Mouse (Mus musculus) lung, postnatal 36 days (tissue): ENCODE data around the gene Ckap4.
"Not testable (repeated sequence)": the region's sequence is repeated elsewhere in the genome, so short reads cannot be mapped to it uniquely, and the experiment has no call there.

Experiments
- DNase-seq: peaks from one replicate; pipeline ENCODE4 v3.0.0; 2022; ENCODE audit warnings: mixed read lengths

Gene Ckap4

GRCm38 (mm10) chr10:84549146-84549919 is 15.5 kb upstream of the Ckap4 start:
- DNase-seq: no peak

DNA sequence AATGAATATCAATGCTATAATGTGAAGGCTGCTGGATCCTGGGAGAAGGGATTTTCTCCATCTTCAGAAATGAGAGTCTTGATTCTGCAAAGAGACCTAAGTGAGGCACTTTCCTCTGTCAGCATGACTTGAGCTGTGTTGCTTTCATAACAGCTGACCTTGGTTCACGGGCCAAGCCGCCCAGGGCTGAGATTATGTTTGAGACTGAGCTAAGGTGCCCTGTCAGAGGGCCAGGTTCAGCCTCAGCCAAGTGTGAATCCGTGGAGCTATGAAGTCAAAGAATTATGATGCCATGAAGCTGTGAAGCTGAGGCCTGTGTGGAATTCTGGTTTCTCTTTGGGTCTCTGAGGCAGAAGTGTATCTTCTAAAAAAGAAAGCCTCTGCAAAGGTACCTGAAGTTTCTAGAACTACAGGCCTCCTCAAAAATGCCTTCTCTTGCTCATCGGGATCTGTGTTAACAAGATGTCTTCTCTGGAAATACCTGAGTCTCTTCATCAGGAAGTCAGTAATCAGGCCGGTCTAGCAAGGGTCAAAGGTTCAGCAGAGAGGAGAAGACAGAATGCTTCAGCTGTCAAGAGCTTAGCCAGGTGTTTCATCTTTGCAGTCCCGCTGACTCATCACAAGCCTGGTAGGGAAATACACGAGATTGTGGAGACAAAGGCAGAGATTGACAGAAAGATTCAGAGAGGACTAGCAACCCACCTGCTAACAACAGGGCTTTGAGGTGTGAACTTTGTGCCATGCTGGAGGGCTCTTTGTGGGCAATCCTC is 11.2 kb upstream of the Ckap4 start:
- DNase-seq: no peak

- peak; percentile 49 for DNase-seq
Observed at GRCm38 (mm10) chr10:84542802-84543658, 9.2 kb upstream of the Ckap4 start.

GRCm38 (mm10) chr10:84539651-84540050 is 5.8 kb upstream of the Ckap4 start:
- DNase-seq: no peak

DNA sequence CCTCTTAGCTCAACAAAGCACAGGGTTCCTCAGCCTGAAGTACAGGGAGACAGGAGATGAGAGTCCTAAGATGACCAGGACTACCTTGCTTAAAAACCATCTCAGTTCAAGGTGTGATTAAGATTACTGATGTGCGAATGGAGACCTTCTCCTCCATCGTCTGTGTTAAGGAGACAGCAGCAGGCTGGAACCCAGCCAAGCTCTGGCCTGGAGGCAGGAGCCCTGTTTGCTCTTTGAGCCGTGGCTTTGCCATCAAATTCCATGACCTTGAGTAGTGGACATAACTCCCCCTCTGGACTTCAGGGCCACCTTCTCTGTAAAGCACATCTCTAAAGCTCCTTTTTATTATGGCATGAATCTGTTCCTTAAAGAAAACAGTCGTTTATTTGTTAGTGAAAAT is 2.0 kb upstream of the Ckap4 start:
- DNase-seq: no peak

- no peak for DNase-seq
Observed at GRCm38 (mm10) chr10:84535458-84535857, 1.6 kb upstream of the Ckap4 start.

GRCm38 (mm10) chr10:84532911-84533882 is 665 bp downstream of the Ckap4 start:
- peak; percentile 48 for DNase-seq

- peak; percentile 86 for DNase-seq
Observed at GRCm38 (mm10) chr10:84532191-84532889, 1.5 kb downstream of the Ckap4 start.

- no peak for DNase-seq
Observed at GRCm38 (mm10) chr10:84531576-84531975, 2.3 kb downstream of the Ckap4 start.

DNA sequence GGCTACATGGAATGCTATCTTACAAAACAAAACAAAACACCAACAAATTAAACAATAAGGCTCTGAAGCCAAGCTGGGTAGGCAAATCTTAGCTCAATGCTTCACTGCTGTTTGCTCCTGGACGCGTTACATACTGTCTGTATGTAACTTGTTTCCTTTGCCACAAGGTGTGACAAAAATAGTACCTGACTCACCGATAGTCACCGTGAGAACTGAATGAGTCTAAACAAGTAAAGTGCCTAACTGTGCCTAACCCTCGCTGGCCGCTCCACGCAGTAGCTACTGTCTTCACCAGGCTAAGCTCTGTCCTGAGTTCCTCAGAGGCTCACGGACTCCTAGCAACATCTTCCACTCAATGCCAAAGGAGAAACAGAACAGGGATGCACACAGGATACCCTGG is 3.5 kb downstream of the Ckap4 start:
- DNase-seq: no peak

GRCm38 (mm10) chr10:84527631-84528030 is 6.2 kb downstream of the Ckap4 start:
- DNase-seq: no peak

GRCm38 (mm10) chr10:84527070-84527469 is 6.8 kb downstream of the Ckap4 start:
- DNase-seq: no peak

- no peak for DNase-seq
Observed at GRCm38 (mm10) chr10:84526488-84526887, 7.4 kb downstream of the Ckap4 start.

- DNase-seq: no peak
Observed at GRCm38 (mm10) chr10:84523682-84524081, 10.2 kb downstream of the Ckap4 start.

- peak; percentile 60 for DNase-seq
Observed at GRCm38 (mm10) chr10:84516414-84516927, 17.4 kb downstream of the Ckap4 start.

GRCm38 (mm10) chr10:84515980-84516379 is 17.9 kb downstream of the Ckap4 start:
- not testable (repeated sequence) for DNase-seq

DNA sequence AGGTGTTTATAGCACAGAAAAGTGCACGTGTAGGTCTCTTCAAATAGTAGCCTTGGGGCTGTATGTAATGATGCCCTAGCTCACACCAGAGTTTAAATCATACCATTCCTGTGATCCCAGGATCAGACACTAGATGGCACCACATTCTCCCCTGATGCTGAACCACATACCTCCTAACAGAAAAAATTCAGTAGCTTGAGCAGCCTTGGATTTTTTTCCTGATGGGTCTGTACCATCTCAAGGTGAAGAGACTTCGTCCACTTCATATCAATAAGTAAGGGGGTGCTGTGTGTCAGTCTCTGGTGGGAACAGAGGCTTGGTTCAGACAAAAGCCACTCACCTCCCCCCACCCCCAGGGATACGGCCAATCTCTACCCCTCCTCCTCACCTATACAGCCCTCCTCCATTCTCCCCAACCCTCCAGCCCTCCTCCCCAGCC is 18.3 kb downstream of the Ckap4 start:
- DNase-seq: peak; percentile 93

DNA sequence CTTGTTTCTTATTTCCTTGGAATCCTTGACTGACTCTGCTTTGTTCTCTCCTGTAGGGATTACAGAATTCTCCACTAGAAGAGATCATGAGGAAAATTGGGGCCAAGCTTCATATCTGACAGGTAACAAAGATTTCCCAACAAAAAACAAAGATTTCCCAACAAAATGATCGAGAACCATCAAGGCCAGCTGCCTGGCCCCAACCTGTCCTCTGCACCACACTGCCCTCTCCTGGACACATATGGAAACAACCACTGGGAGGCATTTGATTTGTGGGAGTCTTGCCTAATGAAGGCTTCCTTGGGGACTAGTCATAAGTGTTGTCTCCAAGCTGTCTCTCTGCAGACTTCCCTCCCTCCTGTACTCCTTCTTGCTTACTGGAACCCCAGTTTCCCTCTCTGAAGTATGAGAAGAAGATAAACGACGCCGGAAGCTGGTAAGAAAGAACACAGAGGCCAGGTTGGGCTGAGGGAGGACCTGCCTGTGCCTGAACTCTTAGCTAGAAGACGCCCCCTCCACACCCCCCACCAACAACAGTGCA is 19.8 kb downstream of the Ckap4 start:
- peak; percentile 88 for DNase-seq

DNA sequence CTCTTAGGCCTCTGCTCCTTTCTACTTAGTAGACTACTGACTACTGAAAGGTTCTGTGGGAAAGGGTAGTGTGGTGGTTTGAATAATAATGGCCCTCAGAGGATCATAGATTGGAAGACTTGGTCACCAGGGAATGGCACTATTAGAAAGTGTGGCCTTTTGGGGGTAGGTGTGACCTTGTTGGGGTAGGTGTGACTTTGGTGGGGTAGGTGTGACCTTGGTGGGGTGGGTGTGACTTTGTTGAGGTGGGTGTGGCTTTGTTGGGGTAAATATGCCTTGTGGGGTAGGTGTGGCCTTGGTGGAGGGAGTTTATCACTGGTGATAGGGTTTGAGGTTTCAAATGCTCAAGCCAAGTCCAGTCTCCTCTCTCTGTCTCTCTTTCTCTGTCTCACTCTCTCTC is 21.1 kb downstream of the Ckap4 start:
- DNase-seq: no peak

DNA sequence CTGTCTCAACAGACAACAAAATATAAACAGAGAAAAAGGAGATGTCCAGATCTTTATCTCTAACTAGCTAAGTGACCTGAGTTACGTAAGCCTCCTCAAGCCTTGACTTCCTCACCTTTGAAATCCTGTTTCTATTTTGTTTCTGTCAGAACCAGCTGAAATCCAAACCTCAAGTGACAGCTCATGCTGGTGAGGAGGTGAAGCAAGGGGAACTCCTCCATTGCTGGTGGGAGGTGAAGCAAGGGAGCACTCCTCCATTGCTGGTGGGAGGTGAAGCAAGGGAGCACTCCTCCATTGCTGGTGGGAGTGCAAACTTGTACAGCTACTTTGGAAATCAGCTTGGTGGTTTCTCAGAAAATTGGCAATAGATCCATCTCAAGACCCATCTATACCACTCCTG is 25.3 kb downstream of the Ckap4 start:
- DNase-seq: peak; percentile 26

DNA sequence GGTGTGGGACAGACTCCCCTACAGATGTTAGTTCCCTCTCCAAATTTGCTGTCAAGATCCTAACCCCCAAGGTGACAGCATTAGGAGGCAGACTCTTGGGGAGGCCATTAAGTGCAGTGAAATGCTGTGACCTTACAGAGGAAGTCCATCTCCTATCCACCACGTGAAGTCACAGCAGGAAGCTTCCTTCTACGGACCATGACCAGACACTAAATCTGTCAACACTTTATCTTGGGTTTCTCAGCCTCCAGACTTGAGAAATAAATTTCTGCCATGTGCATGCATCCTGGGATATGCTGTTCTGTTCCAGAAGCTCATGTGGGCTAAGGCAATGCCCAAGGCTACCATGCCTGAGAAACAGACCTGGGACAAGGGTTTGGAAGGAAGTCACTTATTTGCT is 35.0 kb downstream of the Ckap4 start:
- DNase-seq: no peak
